Mouse (Mus musculus) layer of hippocampus, adult 9-11 months (tissue): ENCODE measurements around the gene Ube2m.
"Not testable (repeated sequence)": the region's sequence is repeated elsewhere in the genome, so short reads cannot be mapped to it uniquely, and the experiment has no call there.

Experiments used
- DNase-seq: peaks from one replicate; pipeline ENCODE4 v3.0.0; 2022

Ube2m gene

GRCm38 (mm10) chr7:13037901-13038555, at the start of gene Ube2m:
Ube2m (minus strand) TSS chr7:13038275.
- peak; percentile 99 for DNase-seq

GRCm38 (mm10) chr7:13072293-13072692, 34.2 kb upstream of the Ube2m start:
- no peak for DNase-seq

GRCm38 (mm10) chr7:13063399-13063798, 25.3 kb upstream of the Ube2m start:
- not testable (repeated sequence) for DNase-seq

- no peak for DNase-seq
Measured at GRCm38 (mm10) chr7:13059536-13059935, 21.5 kb upstream of the Ube2m start.

- no peak for DNase-seq
Measured at GRCm38 (mm10) chr7:13056913-13057700, 19.0 kb upstream of the Ube2m start.

GRCm38 (mm10) chr7:13054287-13055010, 16.4 kb upstream of the Ube2m start, which contains the start of gene Mzf1:
Mzf1 (minus strand) TSS chr7:13054764.
- DNase-seq: peak; percentile 98

GRCm38 (mm10) chr7:13053961-13054286, 15.8 kb upstream of the Ube2m start:
- DNase-seq: no peak

- DNase-seq: no peak
Measured at GRCm38 (mm10) chr7:13053501-13053900, 15.4 kb upstream of the Ube2m start.

GRCm38 (mm10) chr7:13053001-13053400, 14.9 kb upstream of the Ube2m start:
- DNase-seq: no peak

GRCm38 (mm10) chr7:13046084-13046483, 8.0 kb upstream of the Ube2m start:
- peak; percentile 37 for DNase-seq

GRCm38 (mm10) chr7:13044254-13044625, 6.2 kb upstream of the Ube2m start:
- peak; percentile 11 for DNase-seq

- peak; percentile 42 for DNase-seq
Measured at GRCm38 (mm10) chr7:13043445-13044253, 5.6 kb upstream of the Ube2m start.

- no peak for DNase-seq
Measured at GRCm38 (mm10) chr7:13043120-13043444, 5.0 kb upstream of the Ube2m start.

GRCm38 (mm10) chr7:13042511-13042910, 4.4 kb upstream of the Ube2m start:
- DNase-seq: no peak

- DNase-seq: no peak
Measured at GRCm38 (mm10) chr7:13041256-13041655, 3.2 kb upstream of the Ube2m start.

- no peak for DNase-seq
Measured at GRCm38 (mm10) chr7:13039181-13039580, 1.1 kb upstream of the Ube2m start.

- DNase-seq: no peak
Measured at GRCm38 (mm10) chr7:13038621-13039169, 620 bp upstream of the Ube2m start.

GRCm38 (mm10) chr7:13037366-13037765, 709 bp downstream of the Ube2m start:
- DNase-seq: no peak

- DNase-seq: peak; percentile 12
Measured at GRCm38 (mm10) chr7:13036806-13037205, 1.3 kb downstream of the Ube2m start.

- DNase-seq: peak; percentile 37
Measured at GRCm38 (mm10) chr7:13035211-13035855, 2.7 kb downstream of the Ube2m start.

- DNase-seq: peak; percentile 98
Measured at GRCm38 (mm10) chr7:13034148-13034977, 3.7 kb downstream of the Ube2m start, which contains the start of gene Chmp2a. Chmp2a (minus strand) TSS chr7:13034807.
